Mouse (Mus musculus) lung, embryonic 14.5 days (tissue): ENCODE data around the gene 4933430I17Rik. TPM values are rescaled to one million over a fixed set of nuclear protein-coding genes. Genes with fewer than 3 reads are reported as not detected.
A peak's percentile ranks its signal among the peaks of the same experiment; 100 is the strongest.

ENCODE experiments used
- ATAC-seq: fragments of 200-750 bp; cut with Nextera tagmentation; 2 replicates; pipeline ENCODE4 v1.8.0; 2017; ENCODE audit warnings: mild to moderate bottlenecking, moderate TSS enrichment, moderate library complexity; ENCODE audit not compliant: insufficient read depth
- DNase-seq: peaks from one replicate; pipeline ENCODE4 v3.0.0-alpha.2; 2015
- H3K27ac ChIP-seq: fragments of 300-500 bp; sonication (generic); 2 replicates; pipeline ENCODE4 v1.5.1; 2014; ENCODE audit warnings: low read depth, mild to moderate bottlenecking, moderate library complexity
- H3K27me3 ChIP-seq: fragments of 300-500 bp; sonication (generic); 2 replicates; pipeline ENCODE4 v1.6.1; 2014; ENCODE audit warnings: low read length, control low read depth; ENCODE audit not compliant: insufficient read depth
- H3K36me3 ChIP-seq: fragments of 300-500 bp; sonication (generic); 2 replicates; pipeline ENCODE4 v1.6.1; 2014; ENCODE audit warnings: control low read depth; ENCODE audit not compliant: insufficient read depth
- H3K4me1 ChIP-seq: fragments of 300-500 bp; sonication (generic); 2 replicates; pipeline ENCODE4 v1.6.1; 2014; ENCODE audit warnings: antibody characterized with exemption, control low read depth; ENCODE audit not compliant: insufficient read depth
- H3K4me2 ChIP-seq: fragments of 300-500 bp; sonication (generic); 2 replicates; pipeline ENCODE4 v1.6.1; 2014; ENCODE audit warnings: mild to moderate bottlenecking
- H3K4me3 ChIP-seq: fragments of 300-500 bp; sonication (generic); 2 replicates; pipeline ENCODE4 v1.5.1; 2014; ENCODE audit warnings: low read depth, low read length
- H3K9ac ChIP-seq: fragments of 300-500 bp; sonication (generic); 2 replicates; pipeline ENCODE4 v1.6.1; 2014
- H3K9me3 ChIP-seq: fragments of 300-500 bp; sonication (generic); 2 replicates; pipeline ENCODE4 v1.6.1; 2016; ENCODE audit warnings: low read depth, low read length, control low read depth
- CTCF ChIP-seq: IDR thresholded peaks from 2 replicates; pipeline ENCODE4 v1.5.1; 2016; ENCODE audit warnings: antibody characterized with exemption, low read depth
- WGBS: fragments of 180-500 bp; shearing (Covaris S2); extraction: QIAGEN DNeasy Blood & Tissue Kit; methylation state at CpG from one replicate; pipeline ENCODE4 v1.1.7; 2014; 5-methylcytosine and 5-hydroxymethylcytosine counted together
- polyA plus RNA-seq: library from polyadenylated mRNA; unstranded; fragments of >200 nt; fragmentation: Nextera tagmentation; extraction: Ambion mirVana; gene quantifications from 2 replicates; pipeline ENCODE4 v1.2.1, GENCODE M21; 2014

4933430I17Rik gene
- polyA plus RNA-seq, 1 experiment from 2014 or later: 0.68 TPM

DNA sequence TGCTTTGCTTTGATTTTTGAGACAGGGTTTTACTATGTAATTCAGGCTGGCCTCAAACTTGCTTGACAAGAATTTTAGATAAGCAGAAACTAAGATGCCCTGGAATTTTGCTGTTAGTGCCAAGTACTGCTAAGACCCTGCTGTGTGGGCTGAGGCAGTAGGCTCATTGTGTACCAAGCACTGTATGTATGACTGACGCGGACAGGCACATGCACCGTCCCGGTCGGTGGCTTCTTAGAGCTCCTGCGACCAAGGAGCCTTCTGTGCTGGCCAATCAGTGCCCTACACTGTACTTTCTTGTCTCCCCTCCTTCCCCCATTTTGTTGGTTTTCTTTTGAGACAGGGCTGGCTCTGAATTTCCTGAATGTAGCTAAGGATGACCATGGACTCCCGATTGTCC lies 10.2 kb upstream of the 4933430I17Rik start:
- peak overlapping the region; percentile 79; the same call in 1 of the 2 replicates for H3K27ac ChIP-seq
- H3K9me3 ChIP-seq: no peaks in the 10 kb centered on the region
- TF ChIP-seq CTCF: no peak
- H3K9ac ChIP-seq: 0 out of 2 replicates have a peak overlapping the region, but pooled peaks have one; percentile 9
- peaks cover 36% of the 10 kb centered on the region for H3K36me3 ChIP-seq
- ATAC-seq (no peak), DNase-seq (peak; percentile 44)
- peak overlapping the region; percentile 33; the same call in 1 of the 2 replicates for H3K4me2 ChIP-seq
- peak overlapping the region; percentile 21; the same call in 1 of the 2 replicates for H3K4me3 ChIP-seq
- H3K4me1 ChIP-seq: peaks cover 24% of the 10 kb centered on the region
- WGBS: 55% methylated on average over 7 of the region's 7 CpGs
- no peaks in the 10 kb centered on the region for H3K27me3 ChIP-seq

DNA sequence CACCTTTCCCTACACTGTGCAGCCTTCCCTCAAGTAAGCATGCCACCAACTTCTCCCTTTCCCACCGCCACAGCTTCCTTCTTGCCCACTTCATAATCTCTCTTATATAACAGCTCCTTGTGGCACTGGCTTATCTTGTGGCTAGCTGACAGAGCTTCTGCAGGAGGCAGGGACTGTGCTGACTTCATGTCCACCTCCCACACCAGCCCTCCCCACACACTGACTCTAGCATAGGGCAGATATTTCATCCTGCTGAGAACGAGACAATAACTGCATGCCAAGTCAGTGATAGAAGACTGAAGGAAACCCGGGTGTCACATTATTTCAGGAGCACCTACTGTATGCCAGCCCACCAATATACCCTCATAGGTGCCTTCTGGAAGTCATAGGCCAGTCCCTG lies 9.7 kb upstream of the 4933430I17Rik start:
- Histone ChIP-seq H3K27me3 (no peaks in the 10 kb centered on the region), H3K9me3 (no peaks in the 10 kb centered on the region), H3K36me3 (peaks cover 31% of the 10 kb centered on the region), H3K4me1 (peaks cover 26% of the 10 kb centered on the region), H3K4me3 (peak overlapping the region; percentile 21; the same call in 1 of the 2 replicates), H3K27ac (peak overlapping the region; percentile 79), H3K4me2 (peak overlapping the region; percentile 33), H3K9ac (0 out of 2 replicates have a peak overlapping the region, but pooled peaks have one; percentile 9)
- ATAC-seq: no peak
- WGBS: 53% methylated on average over 3 of the region's 3 CpGs
- no peak for TF ChIP-seq CTCF
- no peak for DNase-seq

DNA sequence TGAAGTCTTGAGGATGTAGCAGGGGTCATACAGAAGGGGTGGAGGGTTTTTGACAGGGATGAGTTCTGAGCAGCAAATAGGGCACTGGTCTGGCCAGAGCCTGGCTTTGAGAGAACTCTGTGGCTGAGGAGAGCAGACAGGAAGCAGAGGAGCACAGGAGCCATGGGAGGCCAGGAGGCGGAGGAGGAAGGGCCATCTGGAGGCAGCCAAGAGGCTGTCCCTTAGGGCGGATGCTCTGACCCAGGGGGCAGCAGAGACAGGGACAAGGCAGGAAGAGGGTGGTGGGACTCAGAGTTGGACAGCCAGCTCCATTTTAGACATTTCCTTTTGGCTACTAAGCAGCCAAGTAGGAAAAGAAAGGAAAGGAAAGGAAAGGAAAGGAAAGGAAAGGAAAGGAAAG lies 9.1 kb upstream of the 4933430I17Rik start:
- peak; percentile 45 for DNase-seq
- TF ChIP-seq CTCF: peak; percentile 21; the same call in 1 of the 2 replicates
- Histone ChIP-seq H3K27me3 (no peaks in the 10 kb centered on the region), H3K27ac (peak overlapping the region; percentile 79), H3K4me2 (peak overlapping the region; percentile 34; the same call in 1 of the 2 replicates), H3K9me3 (no peaks in the 10 kb centered on the region), H3K4me3 (peak overlapping the region; percentile 21; the same call in 1 of the 2 replicates), H3K9ac (peak overlapping the region; percentile 30; the same call in 1 of the 2 replicates), H3K36me3 (peaks cover 25% of the 10 kb centered on the region), H3K4me1 (peaks cover 26% of the 10 kb centered on the region)
- 26% methylated on average over 2 of the region's 2 CpGs for WGBS
- ATAC-seq: no peak

DNA sequence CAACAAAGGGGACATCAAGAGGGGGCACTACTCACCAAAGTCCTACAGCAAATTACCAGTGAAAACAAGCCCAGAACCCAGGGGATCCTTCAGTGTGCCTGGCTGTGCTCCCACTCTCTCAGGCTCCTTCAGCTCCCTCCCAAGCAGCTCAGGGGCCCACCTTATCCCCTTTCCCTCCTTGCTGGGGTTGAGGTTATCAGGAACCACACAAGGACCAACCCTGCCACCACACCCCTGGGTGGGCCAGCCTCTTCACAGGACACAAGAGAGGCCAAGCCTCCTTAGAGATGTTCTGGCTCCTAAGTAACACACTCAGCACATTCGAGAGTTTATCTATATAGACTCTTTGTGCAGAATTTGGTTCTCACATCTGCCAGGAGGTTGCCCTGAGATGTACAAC lies 8.6 kb upstream of the 4933430I17Rik start:
- no peak for ATAC-seq

DNA sequence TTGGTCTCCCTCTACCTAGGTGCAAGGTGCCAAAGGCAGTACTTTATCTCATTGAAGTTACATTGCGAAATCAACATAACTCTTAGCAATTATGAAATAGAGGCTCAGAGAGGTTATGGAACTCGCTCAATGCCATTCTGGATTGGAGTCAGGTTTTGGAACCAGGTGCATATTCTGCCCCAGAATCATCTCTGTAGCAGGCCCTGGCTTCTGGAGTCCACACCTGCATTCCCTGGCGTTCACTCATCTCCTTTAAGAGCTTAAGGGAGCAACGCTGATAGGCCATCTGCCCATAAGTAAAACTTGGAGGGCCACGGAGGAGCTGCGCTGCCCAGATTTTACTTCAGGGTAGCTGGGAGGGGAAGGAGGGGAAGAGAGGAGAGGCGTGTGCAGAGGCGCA lies 8.1 kb upstream of the 4933430I17Rik start:
- Histone ChIP-seq H3K27ac (peak overlapping the region; percentile 79), H3K4me1 (peaks cover 26% of the 10 kb centered on the region)

More for the DNA sequence above, 8.6 kb upstream of the 4933430I17Rik start:
- H3K27me3 ChIP-seq: no peaks in the 10 kb centered on the region
- H3K9me3 ChIP-seq: no peaks in the 10 kb centered on the region
- peaks cover 26% of the 10 kb centered on the region for H3K4me1 ChIP-seq
- peak overlapping the region; percentile 79 for H3K27ac ChIP-seq
- 49% methylated on average over 1 of the region's 1 CpGs for WGBS
- H3K36me3 ChIP-seq: peaks cover 20% of the 10 kb centered on the region
- DNase-seq: no peak
- peak overlapping the region; percentile 81 for H3K4me2 ChIP-seq
- H3K9ac ChIP-seq: peak overlapping the region; percentile 30; the same call in 1 of the 2 replicates
- peak overlapping the region; percentile 21; the same call in 1 of the 2 replicates for H3K4me3 ChIP-seq
- no peak for TF ChIP-seq CTCF

DNA sequence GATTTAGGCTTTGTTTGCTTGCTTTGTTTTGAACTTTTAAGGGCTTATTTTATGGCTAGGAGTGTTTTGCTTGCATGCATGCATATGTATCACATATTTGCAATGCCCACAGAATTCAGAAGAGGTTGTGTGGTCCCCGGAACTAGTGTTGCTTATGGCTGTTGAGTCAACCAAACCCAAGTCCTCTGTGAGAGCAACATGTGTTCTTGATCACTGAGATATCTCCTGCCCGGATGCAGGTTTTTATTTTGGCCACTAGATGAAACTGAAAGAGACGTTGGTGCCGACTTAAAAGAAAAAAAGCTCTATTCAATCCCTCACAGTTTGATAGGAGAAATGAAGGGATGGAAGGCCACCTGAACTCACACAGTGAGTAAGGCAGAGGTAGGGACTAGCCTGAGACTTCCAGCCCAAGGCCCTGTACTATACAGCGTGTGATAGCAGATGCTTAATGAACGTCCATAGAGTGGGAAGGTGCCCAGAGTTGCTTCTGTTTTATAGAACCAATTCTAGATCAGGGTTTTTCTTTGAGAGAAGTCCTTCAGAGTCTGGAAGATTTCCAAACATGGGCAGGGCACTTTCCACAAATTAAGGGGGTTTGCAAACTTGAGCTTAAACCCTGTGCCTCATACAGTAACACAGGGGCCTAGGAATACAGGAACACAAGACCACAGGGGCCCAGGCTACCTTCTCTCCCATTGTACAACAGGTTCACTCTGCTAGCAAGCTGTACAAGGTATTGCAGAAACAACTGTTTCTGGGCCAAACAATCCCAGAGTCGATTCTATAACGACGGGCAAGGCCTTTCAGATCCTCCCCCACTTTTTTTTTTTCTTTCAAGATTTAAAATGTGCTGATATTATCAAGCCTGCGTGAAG lies 7.4 kb upstream of the 4933430I17Rik start:
- peak overlapping the region; percentile 81 for H3K4me2 ChIP-seq
- 66% methylated on average over 10 of the region's 10 CpGs for WGBS
- peak overlapping the region; percentile 6; the same call in 1 of the 2 replicates for H3K9ac ChIP-seq
- DNase-seq (no peak), ATAC-seq (no peak)
- peaks cover 15% of the 10 kb centered on the region for H3K36me3 ChIP-seq
- TF ChIP-seq CTCF: no peak
- no peaks in the 10 kb centered on the region for H3K27me3 ChIP-seq
- peaks cover 26% of the 10 kb centered on the region for H3K4me1 ChIP-seq
- peak overlapping the region; percentile 72; the same call in 1 of the 2 replicates for H3K4me3 ChIP-seq
- H3K9me3 ChIP-seq: no peaks in the 10 kb centered on the region
- peak overlapping the region; percentile 79 for H3K27ac ChIP-seq

More for the DNA sequence above, 8.1 kb upstream of the 4933430I17Rik start:
- ATAC-seq: no peak
- DNase-seq: no peak
- peaks cover 16% of the 10 kb centered on the region for H3K36me3 ChIP-seq
- H3K27me3 ChIP-seq: no peaks in the 10 kb centered on the region
- no peak for TF ChIP-seq CTCF
- no peak overlapping the region for H3K4me3 ChIP-seq
- 72% methylated on average over 8 of the region's 8 CpGs for WGBS
- H3K9ac ChIP-seq: 0 out of 2 replicates have a peak overlapping the region, but pooled peaks have one; percentile 30
- peak overlapping the region; percentile 81 for H3K4me2 ChIP-seq
- no peaks in the 10 kb centered on the region for H3K9me3 ChIP-seq
